In the genomic region with DNA sequence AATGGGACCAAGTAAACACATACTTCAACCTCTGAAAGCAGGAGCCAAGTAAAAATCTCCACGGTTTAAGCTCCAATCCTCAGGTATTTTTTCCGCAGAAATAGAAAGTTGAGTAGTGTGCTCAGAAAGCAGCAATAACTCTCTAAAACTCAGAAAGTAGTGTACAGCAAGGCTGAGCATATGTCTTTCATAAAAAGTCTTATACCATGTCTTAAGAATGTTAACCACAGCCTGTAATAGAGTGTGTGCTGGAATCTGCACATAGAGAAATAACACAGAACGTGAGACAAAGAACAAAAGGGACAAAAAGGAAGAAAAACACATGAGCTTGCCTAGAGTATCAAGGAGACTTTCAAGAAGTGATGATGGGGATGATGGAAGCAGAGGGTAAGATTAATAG, we compare ENCODE assay signal across 22 mouse cellular contexts.
DNase-seq lines count a peak whose midpoint lies in the region; ATAC-seq and TF ChIP-seq lines count a peak whose summit lies in the region.
"Had no signal": no experiment of that assay in that cellular context is flagged by ENCODE, and none has a peak within 500 bp of the region (broad histone marks: within the 10 kb centered on the region; RNA-seq: fewer than 3 reads in every experiment).

No protein-coding gene starts in this region.

- DNase-seq in NIH3T3 (ENCODE audit: low read depth) = peak; percentile 69
- DNase-seq in embryonic facial prominence, embryonic 14.5 days (ENCODE audit: low spot score) = peak; percentile 72
- peak; percentile 31 for DNase-seq in forelimb bud, embryonic 11.5 days (ENCODE audit: low read depth, low spot score)
- DNase-seq in kidney, adult 9 months = no peak
- no peak for DNase-seq in liver, postnatal 0 days
- DNase-seq in ovary, postnatal 36 days (ENCODE audit: low spot score) = no peak
- DNase-seq: adrenal gland, postnatal 14 days; B cell, adult 2 months; cerebellum, adult 11-12 months; cerebellum, adult 9-10 months; cerebellum, postnatal 25 days; gastrocnemius, postnatal 14 days; heart, adult 2 months; heart, postnatal 14 days had no signal

- no peak for TF ChIP-seq CTCF in liver, postnatal 0 days (IDR thresholded peaks at IDR 0.05; ENCODE audit: low read depth)

- H3K4me3 ChIP-seq in embryonic facial prominence, embryonic 14.5 days (ENCODE audit: low read depth, low read length) = no peak overlapping the region
- H3K4me3 ChIP-seq in liver, postnatal 0 days (ENCODE audit: low read depth, low read length) = no peak overlapping the region
- H3K4me3 ChIP-seq: forebrain, embryonic 15.5 days; heart, adult 2 months; heart, embryonic 15.5 days; hindbrain, embryonic 10.5 days; hindbrain, embryonic 15.5 days had no signal

- 33% methylated on average over 3 of the region's 3 CpGs for WGBS in embryonic facial prominence, embryonic 14.5 days
- WGBS in liver, postnatal 0 days (ENCODE audit: insufficient replicate concordance) = 72% methylated on average over 3 of the region's 3 CpGs

- H3K4me1 ChIP-seq in embryonic facial prominence, embryonic 14.5 days (ENCODE audit: control insufficient read depth, insufficient read depth, low read length) = peaks cover 9% of the 10 kb centered on the region; the same call in 1 of the 2 replicates
- no peaks in the 10 kb centered on the region for H3K4me1 ChIP-seq in liver, postnatal 0 days (ENCODE audit: insufficient read depth)
- H3K4me1 ChIP-seq: heart, embryonic 15.5 days; hindbrain, embryonic 15.5 days had no signal

- H3K27me3 ChIP-seq in embryonic facial prominence, embryonic 14.5 days (replicated peaks; ENCODE audit: control insufficient read depth, insufficient read depth, low read length) = no peaks in the 10 kb centered on the region
- no peaks in the 10 kb centered on the region for H3K27me3 ChIP-seq in liver, postnatal 0 days (ENCODE audit: insufficient read depth, low read length)
- H3K27me3 ChIP-seq: forebrain, embryonic 15.5 days; heart, embryonic 15.5 days; hindbrain, embryonic 15.5 days had no signal

- H3K9me3 ChIP-seq in embryonic facial prominence, embryonic 14.5 days (ENCODE audit: control insufficient read depth, low read length) = no peaks in the 10 kb centered on the region
- H3K9me3 ChIP-seq in liver, postnatal 0 days (ENCODE audit: low read length) = no peaks in the 10 kb centered on the region
- H3K9me3 ChIP-seq: forebrain, embryonic 15.5 days; heart, embryonic 15.5 days; hindbrain, embryonic 10.5 days; hindbrain, embryonic 15.5 days had no signal

- no peaks in the 10 kb centered on the region for H3K36me3 ChIP-seq in embryonic facial prominence, embryonic 14.5 days (ENCODE audit: control insufficient read depth, insufficient read depth, low read length)
- H3K36me3 ChIP-seq in liver, postnatal 0 days (replicated peaks; ENCODE audit: insufficient read depth, low read length) = no peaks in the 10 kb centered on the region
- H3K36me3 ChIP-seq: forebrain, embryonic 15.5 days; G1E; heart, embryonic 15.5 days; hindbrain, embryonic 10.5 days; hindbrain, embryonic 15.5 days had no signal

- peak overlapping the region; percentile 77 for H3K27ac ChIP-seq in embryonic facial prominence, embryonic 14.5 days (replicated peaks; ENCODE audit: low read depth, low read length)
- H3K27ac ChIP-seq in liver, postnatal 0 days (ENCODE audit: low read depth) = no peak overlapping the region
- H3K27ac ChIP-seq: forebrain, embryonic 15.5 days; heart, adult 2 months; heart, embryonic 15.5 days; hindbrain, embryonic 10.5 days; hindbrain, embryonic 15.5 days had no signal

- no peak overlapping the region for H3K4me2 ChIP-seq in embryonic facial prominence, embryonic 14.5 days (ENCODE audit: low read depth, low read length)
- H3K4me2 ChIP-seq in liver, postnatal 0 days (ENCODE audit: low read depth, low read length) = no peak overlapping the region
- H3K4me2 ChIP-seq: forebrain, embryonic 15.5 days; heart, embryonic 11.5 days; heart, embryonic 15.5 days; hindbrain, embryonic 15.5 days had no signal

- H3K9ac ChIP-seq in embryonic facial prominence, embryonic 14.5 days (ENCODE audit: low read depth, low read length) = no peak overlapping the region
- no peak overlapping the region for H3K9ac ChIP-seq in liver, postnatal 0 days (replicated peaks)
- H3K9ac ChIP-seq: forebrain, embryonic 15.5 days; heart, embryonic 15.5 days; hindbrain, embryonic 15.5 days had no signal

- ATAC-seq in embryonic facial prominence, embryonic 14.5 days (ENCODE audit: low read depth) = peak; percentile 67
- ATAC-seq in liver, postnatal 0 days = no peak
- ATAC-seq: CD4-positive, CD25-positive, alpha-beta regulatory T cell, adult 4 months; forebrain, embryonic 15.5 days; intestine, embryonic 16.5 days had no signal

- TF ChIP-seq EP300 in liver, postnatal 0 days (IDR thresholded peaks at IDR 0.05; ENCODE audit: low read depth) = no peak

Comparison
In these comparisons a context has a peak if more than half of its experiments do, and no peak if none do; other contexts are left out.
1. DNase-seq: peak in NIH3T3 (single experiment), embryonic facial prominence, embryonic 14.5 days (single experiment) and forelimb bud, embryonic 11.5 days (single experiment); none in kidney, adult 9 months (single experiment), liver, postnatal 0 days (single experiment) and ovary, postnatal 36 days (single experiment).